23 mouse cellular contexts compared by ENCODE assay signal in genomic region chr1:188541492-188541891, GRCm38 (mm10).
"Had no signal": no experiment of that assay in that cellular context is flagged by ENCODE, and none has a peak within 500 bp of the region (broad histone marks: within the 10 kb centered on the region; RNA-seq: fewer than 3 reads in every experiment).

No protein-coding gene starts in this region.

- H3K4me1 ChIP-seq: heart, embryonic 13.5 days; heart, embryonic 15.5 days; hindbrain, embryonic 10.5 days; hindbrain, embryonic 12.5 days; intestine, embryonic 15.5 days; limb, embryonic 13.5 days; limb, embryonic 15.5 days; liver, embryonic 12.5 days had no signal

- H3K36me3 ChIP-seq: heart, embryonic 13.5 days; heart, embryonic 15.5 days; hindbrain, embryonic 10.5 days; hindbrain, embryonic 12.5 days; intestine, embryonic 15.5 days; limb, embryonic 13.5 days; limb, embryonic 15.5 days; liver, embryonic 12.5 days had no signal

- H3K27ac ChIP-seq: gastrocnemius, adult 2 months; heart, adult 2 months; heart, embryonic 13.5 days; heart, embryonic 15.5 days; hindbrain, embryonic 10.5 days; hindbrain, embryonic 12.5 days; hindbrain, embryonic 14.5 days; intestine, embryonic 15.5 days; layer of hippocampus, adult 2 months; left cerebral cortex, adult 2 months; limb, embryonic 13.5 days; limb, embryonic 15.5 days; liver, embryonic 12.5 days; liver, embryonic 14.5 days had no signal

- H3K4me3 ChIP-seq: gastrocnemius, adult 2 months; heart, adult 2 months; heart, embryonic 13.5 days; heart, embryonic 15.5 days; hindbrain, embryonic 10.5 days; hindbrain, embryonic 12.5 days; intestine, embryonic 15.5 days; layer of hippocampus, adult 2 months; left cerebral cortex, adult 2 months; limb, embryonic 13.5 days; limb, embryonic 15.5 days; liver, embryonic 12.5 days had no signal

- H3K9me3 ChIP-seq: heart, embryonic 15.5 days; hindbrain, embryonic 10.5 days; intestine, embryonic 15.5 days; limb, embryonic 15.5 days; liver, embryonic 12.5 days had no signal

- H3K27me3 ChIP-seq: heart, embryonic 13.5 days; heart, embryonic 15.5 days; hindbrain, embryonic 12.5 days; intestine, embryonic 15.5 days; limb, embryonic 13.5 days; limb, embryonic 15.5 days; liver, embryonic 12.5 days had no signal

- DNase-seq: gastrocnemius, adult 2 months; gastrocnemius, postnatal 10 days; gastrocnemius, postnatal 25 days; heart, adult 2 months; heart, postnatal 14 days; heart, postnatal 4 days; kidney, adult 18-20 months; kidney, adult 8-10 months; kidney, postnatal 10 days; kidney, postnatal 25 days; kidney, postnatal 4 days had no signal
